Mouse (Mus musculus): ENCODE results near the gene Il1f10. TPM values are rescaled to one million over a fixed set of nuclear protein-coding genes. Genes with fewer than 3 reads are reported as not detected.

The Il1f10 gene
- not detected in 2 replicates for polyA plus RNA-seq (2015; fragmentation: Nextera tagmentation; extraction: Ambion mirVana)

DNA sequence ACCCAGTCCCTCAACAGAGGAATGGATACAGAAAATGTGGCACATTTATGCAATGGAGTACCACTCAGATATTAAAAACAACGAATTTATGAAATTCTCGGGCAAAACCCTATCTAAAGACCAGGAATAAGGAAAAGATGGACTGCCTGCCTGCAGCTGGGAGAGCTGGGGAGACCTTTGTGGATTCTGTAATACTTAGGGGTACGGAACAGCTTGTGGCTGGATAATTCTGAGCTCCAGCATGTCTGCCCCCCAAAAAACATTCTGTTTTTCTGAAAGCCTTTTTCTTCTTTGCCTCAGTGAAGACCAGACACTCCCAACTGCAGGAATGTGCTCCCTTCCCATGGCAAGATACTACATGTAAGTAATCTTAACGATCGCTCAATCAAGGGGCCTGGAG lies at the start of gene Il1f10:
Il1f10 (plus strand) TSS at position 301 of the 400 bp plus-strand sequence.
- no peak within 1 kb of the TSS for H3K4me2 ChIP-seq (ENCODE audit: low read length)
- H3K27me3 ChIP-seq (replicated peaks; ENCODE audit: control insufficient read depth, insufficient read depth, low read length) = no peaks in the 10 kb centered on the region
- H3K4me3 ChIP-seq (replicated peaks; ENCODE audit: low read length) = no peak within 1 kb of the TSS
- ATAC-seq = no peak
- H3K4me1 ChIP-seq (replicated peaks; ENCODE audit: control insufficient read depth, insufficient read depth, low read length) = no peaks in the 10 kb centered on the region
- H3K9ac ChIP-seq (replicated peaks; ENCODE audit: low read depth, low read length) = no peak within 1 kb of the TSS
- 85% methylated on average over 5 of the region's 5 CpGs for WGBS
- no peak within 1 kb of the TSS for H3K27ac ChIP-seq (ENCODE audit: low read length)
- H3K36me3 ChIP-seq (ENCODE audit: control insufficient read depth, insufficient read depth) = no peaks in the 10 kb centered on the region
- H3K9me3 ChIP-seq (ENCODE audit: control insufficient read depth, low read length) = no peaks in the 10 kb centered on the region

GRCm38 (mm10) chr2:24267503-24267902 lies 23.5 kb upstream of the Il1f10 start:
- Histone ChIP-seq H3K9ac (replicated peaks; ENCODE audit: low read depth, low read length) (no peak overlapping the region), H3K9me3 (ENCODE audit: control insufficient read depth, low read length) (no peaks in the 10 kb centered on the region), H3K27ac (ENCODE audit: low read length) (no peak overlapping the region), H3K27me3 (replicated peaks; ENCODE audit: control insufficient read depth, insufficient read depth, low read length) (no peaks in the 10 kb centered on the region), H3K4me2 (ENCODE audit: low read length) (no peak overlapping the region), H3K36me3 (ENCODE audit: control insufficient read depth, insufficient read depth) (no peaks in the 10 kb centered on the region), H3K4me3 (replicated peaks; ENCODE audit: low read length) (no peak overlapping the region), H3K4me1 (replicated peaks; ENCODE audit: control insufficient read depth, insufficient read depth, low read length) (no peaks in the 10 kb centered on the region)
- WGBS = 97% methylated on average over 1 of the region's 1 CpGs
- no peak for ATAC-seq

- Histone ChIP-seq H3K27ac (ENCODE audit: low read length) (no peak overlapping the region), H3K4me1 (replicated peaks; ENCODE audit: control insufficient read depth, insufficient read depth, low read length) (no peaks in the 10 kb centered on the region), H3K4me2 (ENCODE audit: low read length) (no peak overlapping the region), H3K9me3 (ENCODE audit: control insufficient read depth, low read length) (no peaks in the 10 kb centered on the region), H3K36me3 (ENCODE audit: control insufficient read depth, insufficient read depth) (no peaks in the 10 kb centered on the region), H3K27me3 (replicated peaks; ENCODE audit: control insufficient read depth, insufficient read depth, low read length) (no peaks in the 10 kb centered on the region), H3K4me3 (replicated peaks; ENCODE audit: low read length) (no peak overlapping the region), H3K9ac (replicated peaks; ENCODE audit: low read depth, low read length) (no peak overlapping the region)
- WGBS = 91% methylated on average over 2 of the region's 2 CpGs
- ATAC-seq = no peak
Measured at GRCm38 (mm10) chr2:24273619-24274018, 17.4 kb upstream of the Il1f10 start.

DNA sequence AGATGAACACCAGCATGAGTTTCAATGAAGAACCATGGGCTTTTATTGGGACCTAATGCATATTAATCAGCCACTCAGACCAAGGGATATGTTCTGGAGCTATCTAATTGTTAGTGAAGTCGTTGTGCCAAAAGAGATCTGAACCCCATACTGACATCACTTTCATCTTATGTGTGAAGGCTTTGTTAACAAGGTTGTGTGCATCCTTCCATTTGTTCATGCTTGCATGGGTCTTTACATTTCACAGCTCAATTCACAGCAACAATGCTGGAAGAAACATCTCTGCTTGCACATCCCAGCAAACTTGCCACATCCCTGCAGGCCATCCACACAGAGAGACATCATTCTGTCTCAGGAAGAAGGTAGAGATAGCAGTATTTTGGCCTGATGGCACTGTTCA lies 15.8 kb upstream of the Il1f10 start:
- Histone ChIP-seq H3K27me3 (replicated peaks; ENCODE audit: control insufficient read depth, insufficient read depth, low read length) (no peaks in the 10 kb centered on the region), H3K4me1 (replicated peaks; ENCODE audit: control insufficient read depth, insufficient read depth, low read length) (no peaks in the 10 kb centered on the region), H3K27ac (ENCODE audit: low read length) (no peak overlapping the region), H3K9me3 (ENCODE audit: control insufficient read depth, low read length) (no peaks in the 10 kb centered on the region), H3K4me2 (ENCODE audit: low read length) (no peak overlapping the region), H3K9ac (replicated peaks; ENCODE audit: low read depth, low read length) (no peak overlapping the region), H3K36me3 (ENCODE audit: control insufficient read depth, insufficient read depth) (no peaks in the 10 kb centered on the region), H3K4me3 (replicated peaks; ENCODE audit: low read length) (no peak overlapping the region)
- WGBS = 10% methylated on average over 1 of the region's 1 CpGs
- ATAC-seq = no peak

GRCm38 (mm10) chr2:24276654-24277053 lies 14.3 kb upstream of the Il1f10 start, which contains the start of gene Il1f5:
Gene Il1f5, plus strand, starts transcription at chr2:24276954.
- H3K9me3 ChIP-seq (ENCODE audit: control insufficient read depth, low read length) = no peaks in the 10 kb centered on the region
- no peak within 1 kb of the TSS for H3K27ac ChIP-seq (ENCODE audit: low read length)
- no peaks in the 10 kb centered on the region for H3K4me1 ChIP-seq (replicated peaks; ENCODE audit: control insufficient read depth, insufficient read depth, low read length)
- no peak within 1 kb of the TSS for H3K4me2 ChIP-seq (ENCODE audit: low read length)
- no peak within 1 kb of the TSS for H3K9ac ChIP-seq (replicated peaks; ENCODE audit: low read depth, low read length)
- no peaks in the 10 kb centered on the region for H3K27me3 ChIP-seq (replicated peaks; ENCODE audit: control insufficient read depth, insufficient read depth, low read length)
- no peaks in the 10 kb centered on the region for H3K36me3 ChIP-seq (ENCODE audit: control insufficient read depth, insufficient read depth)
- no peak for ATAC-seq
- no peak within 1 kb of the TSS for H3K4me3 ChIP-seq (replicated peaks; ENCODE audit: low read length)

DNA sequence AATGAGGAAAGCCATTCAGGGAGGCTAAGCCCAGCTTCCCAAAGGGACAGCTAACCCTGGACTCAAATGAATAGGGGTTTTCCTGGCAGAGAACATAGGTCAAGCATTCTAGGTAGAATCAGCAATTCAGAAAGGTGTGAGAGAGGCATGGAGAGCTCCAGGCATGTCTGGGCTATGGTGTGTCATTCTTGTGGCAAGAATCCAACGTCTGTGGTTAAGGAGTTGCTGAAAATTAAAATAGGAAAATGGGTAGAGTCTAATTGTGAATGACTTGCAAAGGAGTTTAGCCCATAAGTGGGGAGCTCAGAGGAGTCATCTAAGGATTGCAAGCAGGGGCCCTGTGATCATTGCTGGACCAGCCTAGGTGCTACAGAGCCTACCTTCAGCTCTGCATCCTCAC lies 3.6 kb downstream of the Il1f10 start:
- H3K4me3 ChIP-seq (replicated peaks; ENCODE audit: low read length) = no peak overlapping the region
- H3K27me3 ChIP-seq (replicated peaks; ENCODE audit: control insufficient read depth, insufficient read depth, low read length) = no peaks in the 10 kb centered on the region
- no peak for ATAC-seq
- no peaks in the 10 kb centered on the region for H3K9me3 ChIP-seq (ENCODE audit: control insufficient read depth, low read length)
- no peak overlapping the region for H3K9ac ChIP-seq (replicated peaks; ENCODE audit: low read depth, low read length)
- H3K4me1 ChIP-seq (replicated peaks; ENCODE audit: control insufficient read depth, insufficient read depth, low read length) = no peaks in the 10 kb centered on the region
- H3K36me3 ChIP-seq (ENCODE audit: control insufficient read depth, insufficient read depth) = no peaks in the 10 kb centered on the region
- no peak overlapping the region for H3K4me2 ChIP-seq (ENCODE audit: low read length)
- no peak overlapping the region for H3K27ac ChIP-seq (ENCODE audit: low read length)
- 29% methylated on average over 1 of the region's 1 CpGs for WGBS

DNA sequence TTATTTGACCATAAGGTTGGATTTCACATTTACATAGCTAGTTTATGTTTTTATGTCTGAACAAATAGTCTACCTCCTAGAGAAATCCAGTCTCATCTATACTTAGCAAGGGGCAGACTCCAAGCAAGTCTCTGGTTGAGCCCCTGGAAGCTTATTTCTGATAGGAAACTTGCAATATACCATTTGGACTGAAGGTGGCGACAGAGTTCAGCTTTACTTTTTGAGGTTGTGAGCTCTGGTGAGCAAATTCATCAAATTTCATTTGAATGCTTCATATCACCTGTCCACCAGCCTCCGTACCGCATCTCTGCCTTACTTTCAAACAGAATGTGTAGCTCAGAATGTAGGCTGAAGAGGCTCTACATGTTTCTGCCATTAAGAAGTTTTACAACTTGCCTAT lies 5.8 kb downstream of the Il1f10 start:
- Histone ChIP-seq H3K36me3 (ENCODE audit: control insufficient read depth, insufficient read depth) (no peaks in the 10 kb centered on the region), H3K9ac (replicated peaks; ENCODE audit: low read depth, low read length) (no peak overlapping the region), H3K9me3 (ENCODE audit: control insufficient read depth, low read length) (no peaks in the 10 kb centered on the region), H3K27ac (ENCODE audit: low read length) (no peak overlapping the region), H3K4me2 (ENCODE audit: low read length) (no peak overlapping the region), H3K4me1 (replicated peaks; ENCODE audit: control insufficient read depth, insufficient read depth, low read length) (no peaks in the 10 kb centered on the region), H3K4me3 (replicated peaks; ENCODE audit: low read length) (no peak overlapping the region), H3K27me3 (replicated peaks; ENCODE audit: control insufficient read depth, insufficient read depth, low read length) (no peaks in the 10 kb centered on the region)
- 8% methylated on average over 3 of the region's 3 CpGs for WGBS
- ATAC-seq = no peak

GRCm38 (mm10) chr2:24311302-24312001 lies 20.5 kb downstream of the Il1f10 start:
- WGBS = 80% methylated on average over 6 of the region's 6 CpGs
- no peak overlapping the region for H3K4me3 ChIP-seq (replicated peaks; ENCODE audit: low read length)
- H3K4me2 ChIP-seq (ENCODE audit: low read length) = no peak overlapping the region
- H3K36me3 ChIP-seq (ENCODE audit: control insufficient read depth, insufficient read depth) = no peaks in the 10 kb centered on the region
- no peak overlapping the region for H3K27ac ChIP-seq (ENCODE audit: low read length)
- H3K9ac ChIP-seq (replicated peaks; ENCODE audit: low read depth, low read length) = no peak overlapping the region
- no peaks in the 10 kb centered on the region for H3K4me1 ChIP-seq (replicated peaks; ENCODE audit: control insufficient read depth, insufficient read depth, low read length)
- H3K27me3 ChIP-seq (replicated peaks; ENCODE audit: control insufficient read depth, insufficient read depth, low read length) = no peaks in the 10 kb centered on the region
- no peaks in the 10 kb centered on the region for H3K9me3 ChIP-seq (ENCODE audit: control insufficient read depth, low read length)
- no peak for ATAC-seq

GRCm38 (mm10) chr2:24316919-24317318 lies 25.9 kb downstream of the Il1f10 start:
- no peaks in the 10 kb centered on the region for H3K27me3 ChIP-seq (replicated peaks; ENCODE audit: control insufficient read depth, insufficient read depth, low read length)
- H3K4me2 ChIP-seq (ENCODE audit: low read length) = no peak overlapping the region
- H3K4me1 ChIP-seq (replicated peaks; ENCODE audit: control insufficient read depth, insufficient read depth, low read length) = no peaks in the 10 kb centered on the region
- no peak overlapping the region for H3K27ac ChIP-seq (ENCODE audit: low read length)
- H3K4me3 ChIP-seq (replicated peaks; ENCODE audit: low read length) = no peak overlapping the region
- no peak overlapping the region for H3K9ac ChIP-seq (replicated peaks; ENCODE audit: low read depth, low read length)
- H3K36me3 ChIP-seq (ENCODE audit: control insufficient read depth, insufficient read depth) = no peaks in the 10 kb centered on the region
- WGBS = 78% methylated on average over 1 of the region's 1 CpGs
- ATAC-seq = no peak
- no peaks in the 10 kb centered on the region for H3K9me3 ChIP-seq (ENCODE audit: control insufficient read depth, low read length)
